Mouse (Mus musculus) liver, adult 2 months (tissue): ENCODE data around the gene Olfml2b. TPM values are rescaled to one million over a fixed set of nuclear protein-coding genes. Genes with fewer than 3 reads are reported as not detected.
A peak's percentile ranks its signal among the peaks of the same experiment; 100 is the strongest.

ENCODE experiments used
- DNase-seq: peaks from one replicate; pipeline ENCODE4 v3.0.0-alpha.2; 2011; ENCODE audit warnings: low read depth, low spot score; ENCODE audit errors: extremely low read depth
- H3K27ac ChIP-seq: fragments of 200-500 bp; replicated peaks from 2 replicates; pipeline ENCODE4 v1.5.1; 2012; ENCODE audit warnings: low read depth, mild to moderate bottlenecking, control low read depth, inconsistent platforms, low read length; ENCODE audit not compliant: insufficient read depth
- H3K27me3 ChIP-seq: fragments of 200-500 bp; 2 replicates; pipeline ENCODE4 v1.6.1; 2012; ENCODE audit warnings: mild to moderate bottlenecking, moderate library complexity, low read length, inconsistent platforms; ENCODE audit not compliant: control insufficient read depth, insufficient read depth
- H3K36me3 ChIP-seq: fragments of 200-500 bp; 2 replicates; pipeline ENCODE4 v1.6.1; 2012; ENCODE audit warnings: low read length, inconsistent platforms; ENCODE audit not compliant: control insufficient read depth, insufficient read depth
- H3K4me1 ChIP-seq: fragments of 200-500 bp; 2 replicates; pipeline ENCODE4 v1.6.1; 2011; ENCODE audit warnings: low read length; ENCODE audit not compliant: control insufficient read depth, insufficient read depth
- H3K4me3 ChIP-seq: fragments of 200-500 bp; 2 replicates; pipeline ENCODE4 v1.5.1; 2011; ENCODE audit warnings: low read depth, mild to moderate bottlenecking, control low read depth, low read length, moderate library complexity; ENCODE audit not compliant: insufficient read depth
- H3K79me2 ChIP-seq: fragments of 200-500 bp; 2 replicates; pipeline ENCODE4 v1.6.1; 2012; ENCODE audit warnings: inconsistent platforms, mild to moderate bottlenecking, low read length, moderate library complexity; ENCODE audit not compliant: control insufficient read depth, insufficient read depth
- H3K9ac ChIP-seq: fragments of 200-500 bp; 2 replicates; pipeline ENCODE4 v1.6.1; 2012; ENCODE audit warnings: low read depth, mild to moderate bottlenecking, control low read depth, inconsistent platforms, low read length
- CTCF ChIP-seq: fragments of 200-500 bp; IDR thresholded peaks from 2 replicates; pipeline ENCODE4 v1.5.1; 2011; ENCODE audit warnings: low read depth, low read length, control low read depth
- POLR2A ChIP-seq: fragments of 200-500 bp; IDR thresholded peaks from 2 replicates; pipeline ENCODE4 v1.6.1; 2011; ENCODE audit warnings: low read length, control low read depth; ENCODE audit not compliant: insufficient read depth; ENCODE audit errors: extremely low read depth
- WGBS: fragments of 180-500 bp; shearing (Covaris S2); methylation state at CpG from one replicate; pipeline ENCODE4 v1.1.7; 2018; 5-methylcytosine and 5-hydroxymethylcytosine counted together
- polyA plus RNA-seq: library from polyadenylated mRNA; depleted of rRNA; stranded (reverse); fragments of >200 nt; gene quantifications from 2 replicates; pipeline ENCODE4 v1.2.3, GENCODE M21; 2012
- total RNA-seq: library from RNA; depleted of rRNA; stranded (reverse); fragments of >200 nt; gene quantifications from 2 replicates; pipeline ENCODE4 v1.2.3, GENCODE M21; 2014

Gene Olfml2b
- total and polyA plus RNA-seq, 2 experiments: 0.37 to 0.46 TPM

DNA sequence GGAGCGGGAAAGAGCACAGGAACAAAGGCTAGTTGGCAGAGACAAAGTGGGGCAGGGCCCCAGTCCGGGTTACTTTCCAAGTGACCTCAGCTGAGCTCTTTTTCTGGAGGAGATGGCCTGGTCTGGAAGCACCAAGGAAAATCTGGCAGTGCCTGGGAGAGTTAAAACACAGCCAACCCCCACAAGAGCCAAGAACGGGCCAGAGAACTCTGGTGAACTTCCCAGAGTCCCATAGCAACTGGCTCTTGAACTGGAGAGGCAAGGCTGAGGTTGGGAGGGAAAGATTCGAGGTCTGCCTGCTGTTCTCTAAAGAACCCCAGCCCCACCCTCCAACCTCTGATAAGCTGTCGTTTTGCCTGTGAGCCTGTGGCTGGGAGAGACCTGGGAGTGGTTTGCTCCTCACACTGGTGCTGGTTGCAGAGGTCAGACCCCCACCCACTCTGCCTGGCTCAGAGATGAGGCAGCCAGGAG lies 50.5 kb downstream of the Olfml2b start:
- Histone ChIP-seq H3K4me1 (peaks cover 36% of the 10 kb centered on the region), H3K4me3 (no peak overlapping the region), H3K27me3 (no peaks in the 10 kb centered on the region), H3K79me2 (no peaks in the 10 kb centered on the region), H3K9ac (no peak overlapping the region), H3K27ac (peak overlapping the region; percentile 64), H3K36me3 (no peaks in the 10 kb centered on the region)
- no peak for TF ChIP-seq CTCF
- TF ChIP-seq POLR2A: no peak
- WGBS: 11% methylated on average over 5 of the region's 5 CpGs
- DNase-seq: peak; percentile 99

DNA sequence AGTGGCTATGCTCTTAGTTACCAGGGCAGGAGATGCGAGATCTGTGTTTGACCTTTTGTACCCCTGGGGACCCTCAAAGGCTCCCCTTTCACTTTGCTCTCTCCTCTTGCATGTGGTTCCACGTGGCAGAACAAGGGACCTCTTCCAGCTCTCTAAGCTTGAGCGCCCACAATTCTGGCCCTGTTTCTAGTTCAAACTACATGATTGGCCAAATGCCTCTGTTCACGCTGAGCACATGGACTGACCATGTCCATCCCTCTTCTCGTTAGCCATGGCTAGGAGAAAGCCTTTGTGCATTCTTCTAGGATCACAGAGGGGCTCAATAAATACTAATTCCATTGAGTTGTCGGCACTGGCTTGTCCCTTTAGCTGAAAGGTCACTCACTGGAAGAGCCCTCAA lies 51.0 kb downstream of the Olfml2b start:
- H3K4me1 ChIP-seq: peaks cover 36% of the 10 kb centered on the region
- H3K36me3 ChIP-seq: no peaks in the 10 kb centered on the region
- DNase-seq: peak; percentile 85
- WGBS: 38% methylated on average over 6 of the region's 6 CpGs
- no peaks in the 10 kb centered on the region for H3K79me2 ChIP-seq
- H3K4me3 ChIP-seq: no peak overlapping the region
- H3K27ac ChIP-seq: peak overlapping the region; percentile 64
- no peak for TF ChIP-seq CTCF
- TF ChIP-seq POLR2A: no peak
- no peak overlapping the region for H3K9ac ChIP-seq
- no peaks in the 10 kb centered on the region for H3K27me3 ChIP-seq

DNA sequence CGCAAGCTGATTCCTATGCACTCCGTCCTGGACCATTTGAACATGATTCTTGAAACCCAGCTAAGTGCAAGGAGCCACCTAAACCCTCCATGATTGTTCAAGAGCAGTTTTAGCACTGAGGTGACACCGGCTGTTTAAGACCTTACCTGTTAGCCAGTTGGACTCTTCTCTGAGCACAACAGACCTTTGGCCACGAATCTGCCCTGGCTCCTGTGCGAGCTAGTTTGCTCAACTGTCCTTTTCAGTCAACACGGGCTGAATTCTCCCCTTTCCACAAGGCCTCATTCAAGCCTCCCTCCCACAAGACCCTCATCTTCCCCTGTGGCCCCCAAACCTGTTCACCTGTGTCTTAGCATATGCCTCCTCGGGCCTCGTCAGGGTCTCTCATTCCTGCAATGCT lies 52.7 kb downstream of the Olfml2b start:
- Histone ChIP-seq H3K4me1 (peaks cover 33% of the 10 kb centered on the region), H3K4me3 (no peak overlapping the region), H3K27ac (peak overlapping the region; percentile 96), H3K9ac (no peak overlapping the region), H3K36me3 (no peaks in the 10 kb centered on the region), H3K27me3 (no peaks in the 10 kb centered on the region), H3K79me2 (no peaks in the 10 kb centered on the region)
- WGBS: 66% methylated on average over 8 of the region's 8 CpGs
- TF ChIP-seq CTCF (no peak), POLR2A (no peak)
- DNase-seq: peak; percentile 96

DNA sequence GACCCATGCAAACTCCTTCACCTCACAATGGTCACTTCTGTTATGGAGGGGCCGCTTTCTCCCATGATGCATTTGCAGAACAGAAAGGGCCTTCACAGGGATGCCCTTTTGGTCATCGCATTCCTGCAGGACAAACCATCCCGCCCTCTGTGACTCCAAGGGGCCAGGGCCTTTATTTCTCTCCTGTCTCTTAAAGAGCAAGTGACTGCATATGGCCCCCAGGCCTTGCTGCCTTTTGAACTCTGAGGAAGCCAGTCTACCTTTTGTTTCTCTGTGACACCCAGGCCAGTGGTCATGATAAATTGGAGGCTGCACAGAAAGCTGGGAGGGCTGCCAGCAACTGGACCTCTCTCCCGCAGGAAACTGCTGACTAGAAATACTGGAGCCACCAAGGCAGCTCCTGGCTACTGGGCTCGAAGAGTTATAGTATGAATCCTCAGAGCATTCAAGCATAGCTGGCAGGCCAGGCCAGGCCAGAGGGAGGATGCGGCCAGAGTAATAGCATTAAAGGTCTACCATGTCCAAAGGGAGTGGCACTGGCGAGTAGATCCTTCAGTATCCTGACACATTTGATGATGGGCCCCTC lies 53.5 kb downstream of the Olfml2b start:
- H3K27me3 ChIP-seq: no peaks in the 10 kb centered on the region
- no peak overlapping the region for H3K4me3 ChIP-seq
- WGBS: 75% methylated on average over 7 of the region's 7 CpGs
- peaks cover 33% of the 10 kb centered on the region for H3K4me1 ChIP-seq
- peak overlapping the region; percentile 96 for H3K27ac ChIP-seq
- TF ChIP-seq POLR2A (no peak), CTCF (no peak)
- H3K79me2 ChIP-seq: no peaks in the 10 kb centered on the region
- no peaks in the 10 kb centered on the region for H3K36me3 ChIP-seq
- no peak overlapping the region for H3K9ac ChIP-seq
- DNase-seq: peak; percentile 64

DNA sequence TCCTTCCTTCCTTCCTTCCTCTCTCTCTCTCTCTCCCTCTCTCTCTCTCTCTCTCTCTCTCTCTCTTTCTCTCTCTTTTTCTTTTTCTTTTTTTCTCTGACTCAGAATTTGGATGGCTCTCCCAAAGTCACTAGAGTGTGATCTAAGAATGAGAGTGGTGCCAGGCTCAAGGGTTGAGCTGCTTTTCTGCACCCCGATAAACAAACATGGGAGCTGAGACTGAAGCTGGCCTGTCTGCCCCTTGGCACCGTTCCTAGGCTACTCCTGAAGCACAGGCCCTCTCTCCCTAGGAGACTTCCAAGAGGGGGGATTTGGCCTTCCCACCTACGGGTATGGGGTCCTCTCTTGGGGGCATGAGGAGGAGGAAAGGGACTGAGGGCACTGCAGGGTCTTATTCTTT lies 54.4 kb downstream of the Olfml2b start:
- no peak overlapping the region for H3K9ac ChIP-seq

DNA sequence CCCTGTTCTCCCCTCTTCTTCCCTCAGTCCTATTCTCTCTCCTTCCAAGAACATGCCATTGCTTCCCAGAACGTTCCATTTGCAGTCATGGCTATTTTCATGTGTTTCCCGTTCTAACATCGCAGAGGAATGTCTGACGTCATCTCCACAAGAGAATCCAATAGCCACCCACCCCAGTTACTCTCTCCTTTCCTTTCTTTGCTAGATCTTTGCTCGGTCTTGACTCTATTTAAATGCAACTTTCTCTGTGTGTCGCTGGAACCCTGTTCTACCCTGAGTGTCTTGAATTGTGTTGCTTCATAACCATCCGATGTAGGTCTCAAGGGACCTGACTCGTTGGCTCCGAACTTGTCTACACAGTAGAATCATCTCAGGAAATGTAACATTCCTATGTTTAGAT lies 55.2 kb downstream of the Olfml2b start:
- Histone ChIP-seq H3K4me1 (peaks cover 28% of the 10 kb centered on the region), H3K4me3 (no peak overlapping the region), H3K9ac (no peak overlapping the region), H3K79me2 (no peaks in the 10 kb centered on the region), H3K27ac (no peak overlapping the region), H3K36me3 (no peaks in the 10 kb centered on the region), H3K27me3 (no peaks in the 10 kb centered on the region)
- TF ChIP-seq CTCF: no peak
- no peak for TF ChIP-seq POLR2A
- no peak for DNase-seq
- WGBS: 93% methylated on average over 9 of the region's 9 CpGs

More for the DNA sequence above, 54.4 kb downstream of the Olfml2b start:
- peak; percentile 71 for DNase-seq
- no peak overlapping the region for H3K27ac ChIP-seq
- TF ChIP-seq POLR2A (no peak), CTCF (no peak)
- no peaks in the 10 kb centered on the region for H3K79me2 ChIP-seq
- peaks cover 33% of the 10 kb centered on the region for H3K4me1 ChIP-seq
- no peaks in the 10 kb centered on the region for H3K36me3 ChIP-seq
- 50% methylated on average over 3 of the region's 3 CpGs for WGBS
- no peaks in the 10 kb centered on the region for H3K27me3 ChIP-seq
- H3K4me3 ChIP-seq: no peak overlapping the region
